Comparison of ENCODE assay signal across 9 mouse cellular contexts in the genomic region with DNA sequence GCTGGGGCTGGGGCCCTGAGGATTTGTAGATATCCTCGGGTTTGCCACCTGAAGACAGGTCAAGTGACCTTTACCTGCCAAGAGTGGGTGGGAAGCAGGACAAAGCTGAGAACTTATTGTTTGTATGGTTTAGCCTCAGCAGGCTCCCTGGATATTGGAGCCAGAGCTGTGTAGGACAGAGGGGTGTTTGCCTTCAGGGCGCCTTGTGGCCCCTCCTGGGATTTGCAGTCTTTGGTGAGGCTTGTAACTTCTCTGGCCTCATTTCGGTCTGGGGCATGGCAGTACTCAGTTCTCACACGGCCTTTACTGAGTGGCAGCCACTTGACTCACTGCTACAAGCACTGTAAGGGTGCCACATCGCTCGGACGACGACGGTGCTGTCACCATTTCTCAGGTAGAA.
A peak's percentile ranks its signal among the peaks of the same experiment; 100 is the strongest.
DNase-seq lines count a peak whose midpoint lies in the region; ATAC-seq lines count a peak whose summit lies in the region.
"Had no signal": no experiment of that assay in that cellular context is flagged by ENCODE, and none has a peak within 500 bp of the region (broad histone marks: within the 10 kb centered on the region; RNA-seq: fewer than 3 reads in every experiment).

No protein-coding gene starts in this region.

- no peaks in the 10 kb centered on the region for H3K36me3 ChIP-seq in kidney, embryonic 16.5 days (ENCODE audit: insufficient read depth, low read length)
- H3K36me3 ChIP-seq in embryonic facial prominence, embryonic 13.5 days: no peaks in the 10 kb centered on the region
- no peaks in the 10 kb centered on the region for H3K36me3 ChIP-seq in hindbrain, embryonic 15.5 days
- no peaks in the 10 kb centered on the region for H3K36me3 ChIP-seq in midbrain, embryonic 15.5 days (replicated peaks)

- no peak overlapping the region for H3K27ac ChIP-seq in kidney, embryonic 16.5 days (ENCODE audit: low read length)
- no peak overlapping the region for H3K27ac ChIP-seq in embryonic facial prominence, embryonic 13.5 days
- H3K27ac ChIP-seq in hindbrain, embryonic 15.5 days (replicated peaks): peak overlapping the region; percentile 87
- peak overlapping the region; percentile 88; the same call in 1 of the 2 replicates for H3K27ac ChIP-seq in midbrain, embryonic 15.5 days

- ATAC-seq in kidney, embryonic 16.5 days (ENCODE audit: low FRiP score, low TSS enrichment): peak; percentile 44
- ATAC-seq in embryonic facial prominence, embryonic 13.5 days (ENCODE audit: insufficient number of reproducible peaks, insufficient read depth, low FRiP score, low TSS enrichment, low read depth): no peak
- ATAC-seq in hindbrain, embryonic 15.5 days (ENCODE audit: low FRiP score, low read depth): peak; percentile 36; the same call in 1 of the 2 replicates
- ATAC-seq in midbrain, embryonic 15.5 days (replicated peaks): peak; percentile 38
- ATAC-seq in megakaryocyte, adult 5-6 weeks (ENCODE audit: poor library complexity, severe bottlenecking): no peak

- H3K4me2 ChIP-seq in kidney, embryonic 16.5 days (replicated peaks; ENCODE audit: low read depth, low read length): peak overlapping the region; percentile 72
- H3K4me2 ChIP-seq in embryonic facial prominence, embryonic 13.5 days: peak overlapping the region; percentile 82
- peak overlapping the region; percentile 91 for H3K4me2 ChIP-seq in hindbrain, embryonic 15.5 days
- H3K4me2 ChIP-seq in midbrain, embryonic 15.5 days: peak overlapping the region; percentile 90

- H3K9me3 ChIP-seq in kidney, embryonic 16.5 days (ENCODE audit: low read length): no peaks in the 10 kb centered on the region
- no peaks in the 10 kb centered on the region for H3K9me3 ChIP-seq in embryonic facial prominence, embryonic 13.5 days
- H3K9me3 ChIP-seq in hindbrain, embryonic 15.5 days: no peaks in the 10 kb centered on the region
- no peaks in the 10 kb centered on the region for H3K9me3 ChIP-seq in midbrain, embryonic 15.5 days

- H3K27me3 ChIP-seq in kidney, embryonic 16.5 days (ENCODE audit: insufficient read depth, low read length): peaks cover 4% of the 10 kb centered on the region; the same call in 1 of the 2 replicates
- peaks cover 17% of the 10 kb centered on the region for H3K27me3 ChIP-seq in embryonic facial prominence, embryonic 13.5 days
- no peaks in the 10 kb centered on the region for H3K27me3 ChIP-seq in hindbrain, embryonic 15.5 days
- no peaks in the 10 kb centered on the region for H3K27me3 ChIP-seq in midbrain, embryonic 15.5 days (replicated peaks)

- no peak for DNase-seq in kidney, postnatal 10 days
- DNase-seq in frontal cortex, adult 2 months (ENCODE audit: extremely low spot score in 1 of 2, low spot score in 1 of 2): no peak
- no peak for DNase-seq in ovary, postnatal 14 days (ENCODE audit: low spot score)

- 51% methylated on average over 9 of the region's 9 CpGs for WGBS in kidney, embryonic 16.5 days
- WGBS in embryonic facial prominence, embryonic 13.5 days: 36% methylated on average over 9 of the region's 9 CpGs
- WGBS in hindbrain, embryonic 15.5 days: 26% methylated on average over 9 of the region's 9 CpGs
- 30% methylated on average over 9 of the region's 9 CpGs for WGBS in midbrain, embryonic 15.5 days

- H3K4me3 ChIP-seq in kidney, embryonic 16.5 days (ENCODE audit: low read length): peak overlapping the region; percentile 40; the same call in 1 of the 2 replicates
- no peak overlapping the region; the same call in 1 of the 2 replicates for H3K4me3 ChIP-seq in embryonic facial prominence, embryonic 13.5 days
- H3K4me3 ChIP-seq in hindbrain, embryonic 15.5 days: peak overlapping the region; percentile 38; the same call in 1 of the 2 replicates
- H3K4me3 ChIP-seq in midbrain, embryonic 15.5 days: peak overlapping the region; percentile 43
- H3K4me3 ChIP-seq: erythroblast, embryonic 14.5 days had no signal

- no peak overlapping the region for H3K9ac ChIP-seq in kidney, embryonic 16.5 days (replicated peaks; ENCODE audit: low read length)
- H3K9ac ChIP-seq in embryonic facial prominence, embryonic 13.5 days: no peak overlapping the region
- 0 out of 2 replicates have a peak overlapping the region, but pooled peaks have one; percentile 57 for H3K9ac ChIP-seq in hindbrain, embryonic 15.5 days
- H3K9ac ChIP-seq in midbrain, embryonic 15.5 days: peak overlapping the region; percentile 58; the same call in 1 of the 2 replicates

- peaks cover 11% of the 10 kb centered on the region for H3K4me1 ChIP-seq in kidney, embryonic 16.5 days (ENCODE audit: insufficient read depth, low read length)
- peaks cover 26% of the 10 kb centered on the region for H3K4me1 ChIP-seq in embryonic facial prominence, embryonic 13.5 days
- peaks cover 25% of the 10 kb centered on the region for H3K4me1 ChIP-seq in hindbrain, embryonic 15.5 days (replicated peaks)
- H3K4me1 ChIP-seq in midbrain, embryonic 15.5 days: peaks cover 18% of the 10 kb centered on the region

Comparison
In these comparisons a context has a peak if more than half of its experiments do, and no peak if none do; other contexts are left out.
1. ATAC-seq: peak in kidney, embryonic 16.5 days (single experiment), hindbrain, embryonic 15.5 days (single experiment) and midbrain, embryonic 15.5 days (single experiment); none in embryonic facial prominence, embryonic 13.5 days (single experiment) and megakaryocyte, adult 5-6 weeks (single experiment).
2. H3K27ac ChIP-seq: peak in hindbrain, embryonic 15.5 days (single experiment) and midbrain, embryonic 15.5 days (single experiment); none in kidney, embryonic 16.5 days (single experiment) and embryonic facial prominence, embryonic 13.5 days (single experiment).
3. H3K9ac ChIP-seq: peak in hindbrain, embryonic 15.5 days (single experiment) and midbrain, embryonic 15.5 days (single experiment); none in kidney, embryonic 16.5 days (single experiment) and embryonic facial prominence, embryonic 13.5 days (single experiment).
4. Peak in every context shown above with its lines, with median percentiles within 50 percentile points of each other: H3K4me2 ChIP-seq.